Mouse (Mus musculus) liver, postnatal 0 days (tissue): Measurements from ENCODE around the gene Klhdc10.

Experiments
- CTCF ChIP-seq: sonication (generic); IDR thresholded peaks from 2 replicates; pipeline ENCODE4 v1.5.1; 2016; ENCODE audit warnings: antibody characterized with exemption, low read depth
- EP300 ChIP-seq: IDR thresholded peaks from 2 replicates; pipeline ENCODE4 v1.6.1; 2016; ENCODE audit warnings: antibody characterized with exemption, low read depth, mild to moderate bottlenecking

DNA sequence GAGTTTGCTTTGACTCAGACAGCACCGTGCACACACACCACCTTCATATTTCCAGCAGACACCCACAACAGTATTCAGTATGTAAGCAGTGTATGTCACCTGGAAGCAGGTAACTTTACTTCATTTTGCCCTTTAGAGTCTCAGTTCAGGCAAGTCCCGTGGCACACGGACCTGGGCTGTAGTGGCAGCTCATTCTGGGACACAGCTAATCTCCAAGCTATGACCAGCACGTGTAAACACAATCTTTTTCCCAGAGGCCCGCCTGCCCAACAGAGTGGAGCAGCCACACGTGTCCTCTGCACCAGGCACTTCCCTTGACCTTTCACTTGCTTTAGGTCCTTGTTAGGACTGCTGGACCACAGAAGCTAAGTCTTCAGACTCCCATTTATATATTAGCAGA lies 84.8 kb downstream of the Klhdc10 start:
- TF ChIP-seq CTCF (no peak), EP300 (no peak)
